ENCODE assay signal across 1 mouse cellular context in genomic region chr15:102987124-102987833, GRCm38 (mm10).
TF ChIP-seq lines count a peak whose summit lies in the region.

No protein-coding gene starts in this region.

TF ChIP-seq in C2C12, 6 proteins besides CTCF, POLR2A, EP300 and RAD21 (continued from another document):
- TF ChIP-seq USF1 (IDR thresholded peaks at IDR 0.05; ENCODE audit: low read depth), result no peak
